Mouse (Mus musculus) embryonic fibroblast, embryonic 13.5 days (primary cell): ENCODE data around the gene Slc25a17.

Source experiments
- CTCF ChIP-seq: IDR thresholded peaks from 2 replicates; pipeline ENCODE4 v1.5.1; 2011; ENCODE audit warnings: mild to moderate bottlenecking, control low read depth, low read length, moderate library complexity, borderline replicate concordance; ENCODE audit not compliant: insufficient read depth
- POLR2A ChIP-seq: IDR thresholded peaks from 2 replicates; pipeline ENCODE4 v1.6.1; 2011; ENCODE audit warnings: low read depth, mild to moderate bottlenecking, control low read depth, low read length, moderate library complexity

DNA sequence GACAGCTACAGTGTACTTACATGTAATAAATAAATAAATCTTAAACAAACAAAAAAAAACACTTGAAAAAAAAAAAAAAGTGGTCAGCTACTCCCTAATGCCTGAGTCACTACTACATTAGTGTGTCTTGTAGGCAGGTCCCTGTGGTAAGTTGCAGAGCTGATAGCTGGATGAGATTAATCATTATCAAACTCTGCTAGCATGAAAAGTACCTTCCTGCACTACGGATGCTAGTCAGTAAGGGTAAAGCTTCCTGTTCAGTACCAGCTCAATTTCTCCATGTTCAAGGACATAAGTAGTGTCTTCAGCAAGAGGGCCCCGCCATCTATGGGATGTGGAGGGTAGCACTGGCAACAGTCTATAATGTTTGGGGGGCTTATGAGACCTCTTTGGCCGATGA lies 46.7 kb downstream of the Slc25a17 start:
- no peak for TF ChIP-seq POLR2A
- no peak for TF ChIP-seq CTCF
